Mouse (Mus musculus) megakaryocyte, embryonic 14.5 days (primary cell): ENCODE measurements around the gene Psmd2.

Experiments
- FLI1 ChIP-seq: IDR thresholded peaks from 2 replicates; pipeline ENCODE4 v1.6.1; 2012; ENCODE audit warnings: low read length, inconsistent platforms, mixed read lengths
- GATA1 ChIP-seq: IDR thresholded peaks from 3 replicates; pipeline ENCODE4 v1.6.1; 2012; ENCODE audit warnings: mixed read lengths, low read length, inconsistent platforms, borderline replicate concordance

DNA sequence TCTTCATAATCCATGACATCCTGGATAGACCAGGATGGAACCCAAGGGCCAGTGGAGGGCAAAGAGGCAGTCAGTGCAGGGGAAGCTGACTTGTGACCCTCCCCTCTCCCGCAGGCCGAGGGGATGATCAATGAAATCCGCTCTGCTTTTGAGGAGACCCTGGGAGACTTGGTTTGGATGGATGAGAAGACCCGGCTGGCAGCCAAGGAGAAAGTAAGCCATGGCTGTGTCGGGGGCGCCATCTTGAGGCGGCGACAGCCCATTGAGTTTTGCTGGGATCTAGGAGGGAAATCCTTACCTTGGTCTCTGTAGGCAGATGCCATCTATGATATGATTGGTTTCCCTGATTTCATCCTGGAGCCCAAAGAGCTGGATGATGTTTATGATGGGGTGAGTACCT lies 9.3 kb upstream of the Psmd2 start:
- TF ChIP-seq GATA1, result no peak
- no peak for TF ChIP-seq FLI1
